Mouse (Mus musculus): ENCODE measurements around the gene Tm4sf5. TPM values are rescaled to one million over a fixed set of nuclear protein-coding genes. Genes with fewer than 3 reads are reported as not detected.
"Not testable (repeated sequence)": the region's sequence is repeated elsewhere in the genome, so short reads cannot be mapped to it uniquely, and the experiment has no call there.

Gene Tm4sf5
- total RNA-seq, 4 experiments from 2014 or later: not detected

GRCm38 (mm10) chr11:70509753-70510564 lies 4.9 kb downstream of the Tm4sf5 start:
- no peak for DNase-seq

GRCm38 (mm10) chr11:70511242-70511641 lies 6.2 kb downstream of the Tm4sf5 start:
- no peak for DNase-seq

- no peak for DNase-seq
These were observed 6.8 kb downstream of the Tm4sf5 start for GRCm38 (mm10) chr11:70511825-70512224.

- no peak for DNase-seq
These were observed 7.8 kb downstream of the Tm4sf5 start for GRCm38 (mm10) chr11:70512709-70513342.

GRCm38 (mm10) chr11:70513520-70513919 lies 8.5 kb downstream of the Tm4sf5 start:
- no peak for DNase-seq

GRCm38 (mm10) chr11:70514288-70514687 lies 9.2 kb downstream of the Tm4sf5 start, which contains the start of gene Vmo1:
Gene Vmo1, minus strand, starts transcription at chr11:70514616.
- DNase-seq: no peak

GRCm38 (mm10) chr11:70516352-70516751 lies 11.3 kb downstream of the Tm4sf5 start:
- no peak for DNase-seq

GRCm38 (mm10) chr11:70518436-70518835 lies 13.4 kb downstream of the Tm4sf5 start:
- DNase-seq: no peak

- no peak for DNase-seq
These were observed 13.9 kb downstream of the Tm4sf5 start, which contains the start of gene Gltpd2 for GRCm38 (mm10) chr11:70518923-70519322. Gene Gltpd2, plus strand, starts transcription at chr11:70519196.

- DNase-seq: no peak
These were observed 15.2 kb downstream of the Tm4sf5 start for GRCm38 (mm10) chr11:70520178-70520769.

GRCm38 (mm10) chr11:70523306-70523989 lies 18.4 kb downstream of the Tm4sf5 start:
- DNase-seq: not testable (repeated sequence)

- no peak for DNase-seq
These were observed 19.7 kb downstream of the Tm4sf5 start for GRCm38 (mm10) chr11:70524782-70525181.

GRCm38 (mm10) chr11:70525184-70525678 lies 20.2 kb downstream of the Tm4sf5 start, which contains the start of gene Psmb6:
Gene Psmb6, plus strand, starts transcription at chr11:70525367.
- DNase-seq: peak; percentile 93

GRCm38 (mm10) chr11:70525726-70526125 lies 20.7 kb downstream of the Tm4sf5 start:
- no peak for DNase-seq

GRCm38 (mm10) chr11:70526211-70526610 lies 21.2 kb downstream of the Tm4sf5 start:
- no peak for DNase-seq

- DNase-seq: no peak
These were observed 23.6 kb downstream of the Tm4sf5 start for GRCm38 (mm10) chr11:70528610-70529009.

GRCm38 (mm10) chr11:70531065-70531464 lies 26.0 kb downstream of the Tm4sf5 start:
- not testable (repeated sequence) for DNase-seq

GRCm38 (mm10) chr11:70532839-70533238 lies 27.8 kb downstream of the Tm4sf5 start, which contains the start of gene Gm40193:
Gene Gm40193, minus strand, starts transcription at chr11:70532939.
- DNase-seq: no peak

GRCm38 (mm10) chr11:70539423-70539822 lies 34.4 kb downstream of the Tm4sf5 start:
- DNase-seq: no peak

GRCm38 (mm10) chr11:70539877-70540587 lies 35.0 kb downstream of the Tm4sf5 start, which contains the start of gene Pld2:
Gene Pld2, plus strand, starts transcription at chr11:70540064.
- peak; percentile 83 for DNase-seq

GRCm38 (mm10) chr11:70540928-70541327 lies 35.9 kb downstream of the Tm4sf5 start:
- DNase-seq: no peak

GRCm38 (mm10) chr11:70541415-70541814 lies 36.4 kb downstream of the Tm4sf5 start:
- no peak for DNase-seq
